Mouse (Mus musculus) adrenal gland, postnatal 36 days (tissue): ENCODE results near the gene Cdh3. TPM values are rescaled to one million over a fixed set of nuclear protein-coding genes. Genes with fewer than 3 reads are reported as not detected.
A peak's percentile ranks its signal among the peaks of the same experiment; 100 is the strongest.
"Not testable (repeated sequence)": the region's sequence is repeated elsewhere in the genome, so short reads cannot be mapped to it uniquely, and the experiment has no call there.

Source experiments
- DNase-seq, 2 experiments: peaks; one replicate each; pipeline ENCODE4 v3.0.0; 2021; ENCODE audit warnings: mixed read lengths in 1 of 2
- total RNA-seq, 2 experiments: library from RNA; stranded (reverse); gene quantifications; 2 replicates each; pipeline ENCODE4 v1.2.3; 2021

The Cdh3 gene
- total RNA-seq, 2 experiments from 2014 or later, result 0.23 to 0.86 TPM

DNA sequence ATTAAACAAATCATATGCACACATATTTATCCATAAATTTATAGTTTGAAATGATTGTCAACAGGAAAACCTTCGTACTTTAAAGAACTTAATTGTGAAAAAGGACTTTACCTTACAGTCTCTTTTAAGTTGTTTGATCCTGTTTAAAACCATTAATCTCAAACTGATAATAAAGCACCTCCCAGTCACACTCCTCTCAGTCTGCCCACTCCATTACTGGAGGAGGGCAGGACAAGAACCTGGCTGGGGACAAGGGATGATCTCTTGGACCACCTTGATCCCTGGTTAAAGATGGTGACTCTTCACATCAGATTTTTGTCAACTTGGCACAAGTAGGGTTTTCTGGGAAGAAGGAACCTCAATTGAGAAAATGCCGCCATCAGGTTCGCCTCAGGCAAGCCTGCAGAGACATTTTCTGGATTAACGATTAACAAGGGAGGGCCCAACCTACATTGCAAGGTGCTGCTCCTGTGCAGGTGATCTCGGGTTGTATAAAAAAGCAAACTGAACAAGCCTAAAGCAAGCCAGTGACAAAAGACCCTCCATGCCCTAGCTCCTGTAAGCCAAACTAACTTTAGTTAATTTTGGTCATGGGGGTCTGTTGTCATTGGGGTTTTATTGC, 61.0 kb downstream of the Cdh3 start:
- DNase-seq, result no peak

GRCm38 (mm10) chr8:106572175-106572574, 61.5 kb downstream of the Cdh3 start:
- not testable (repeated sequence) for DNase-seq

- DNase-seq, result not testable (repeated sequence)
Measured at GRCm38 (mm10) chr8:106573168-106573567, 62.5 kb downstream of the Cdh3 start, which contains the start of gene Gm10073. TSS of gene Gm10073 (minus strand) at chr8:106573461.

DNA sequence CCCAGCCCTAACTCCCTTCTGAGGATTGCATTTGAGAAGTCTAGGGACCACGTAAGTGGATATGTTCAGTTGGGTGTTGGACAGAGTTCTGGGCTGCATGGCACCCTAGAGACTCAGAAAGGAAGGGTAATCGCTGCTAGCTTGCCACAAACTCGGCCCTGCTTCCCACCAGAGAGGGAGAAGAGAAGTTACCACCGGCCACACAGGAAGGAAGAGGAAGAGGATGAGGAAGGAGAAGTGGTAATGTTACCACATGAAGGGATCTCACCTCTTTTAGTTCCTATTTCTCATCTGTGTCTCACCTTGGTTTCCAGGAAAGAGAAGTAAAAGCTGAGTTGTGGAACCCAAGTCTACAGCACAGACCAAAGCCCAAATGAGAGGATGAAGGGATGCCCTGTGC, 63.6 kb downstream of the Cdh3 start:
- DNase-seq, result no peak

GRCm38 (mm10) chr8:106576849-106577555, 66.3 kb downstream of the Cdh3 start:
- peak; percentile 56 to 60 for DNase-seq

DNA sequence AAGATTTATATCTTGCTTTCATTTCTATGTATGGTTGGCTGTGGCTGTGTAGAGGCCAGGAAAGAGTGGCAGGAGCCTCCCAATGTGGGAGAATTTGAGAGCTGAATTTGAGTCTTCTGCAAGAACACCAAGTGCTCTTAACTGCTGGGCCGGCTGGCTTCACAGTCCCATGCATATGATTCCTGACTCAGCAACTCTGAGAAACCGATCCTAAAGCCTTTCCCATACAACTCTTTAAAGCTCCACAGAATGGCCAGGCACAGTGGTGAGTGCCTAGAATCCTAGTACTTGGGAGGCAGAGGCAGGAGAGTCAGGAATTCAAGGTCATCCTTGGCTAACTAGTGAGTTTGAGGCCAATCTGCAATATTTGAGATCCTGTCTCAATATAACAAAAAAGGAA, 68.8 kb downstream of the Cdh3 start:
- DNase-seq, result no peak

DNA sequence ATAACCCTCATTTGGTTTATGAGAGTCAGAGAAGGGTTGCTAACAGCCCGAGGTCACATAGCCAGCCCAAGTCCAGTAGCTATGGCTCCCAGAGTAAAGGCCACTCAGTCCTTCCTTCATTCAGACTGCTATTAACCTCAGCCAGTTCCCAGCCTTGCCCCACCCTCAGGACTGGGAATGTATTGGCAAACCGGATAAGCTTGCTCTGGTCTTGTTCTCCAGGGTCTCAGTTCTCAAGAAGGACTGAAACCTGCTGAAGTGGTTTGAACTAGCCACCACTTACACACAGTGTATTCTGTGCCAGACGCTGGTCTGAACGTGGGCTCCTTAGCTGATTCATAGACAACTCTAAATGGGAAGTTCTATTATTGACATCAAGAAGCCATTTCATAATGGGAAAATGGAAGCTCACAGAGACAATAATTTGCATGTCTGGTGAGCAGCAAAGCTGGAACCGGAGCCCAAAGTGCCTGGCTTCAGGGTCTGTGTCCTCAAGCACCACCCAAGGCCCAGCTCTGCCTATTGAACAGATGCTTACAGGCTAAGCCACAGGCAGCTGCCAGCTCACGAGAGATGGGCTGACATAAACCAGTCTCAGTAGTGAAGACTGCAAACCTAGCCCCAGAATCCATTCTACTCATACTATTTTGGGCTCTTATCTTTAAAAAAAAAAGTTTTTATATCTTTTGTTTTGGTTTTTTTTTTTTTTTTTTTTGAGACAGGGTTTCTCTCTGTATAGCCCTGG, 70.8 kb downstream of the Cdh3 start:
- DNase-seq, result no peak

GRCm38 (mm10) chr8:106584942-106585670, 74.4 kb downstream of the Cdh3 start:
- no peak for DNase-seq

DNA sequence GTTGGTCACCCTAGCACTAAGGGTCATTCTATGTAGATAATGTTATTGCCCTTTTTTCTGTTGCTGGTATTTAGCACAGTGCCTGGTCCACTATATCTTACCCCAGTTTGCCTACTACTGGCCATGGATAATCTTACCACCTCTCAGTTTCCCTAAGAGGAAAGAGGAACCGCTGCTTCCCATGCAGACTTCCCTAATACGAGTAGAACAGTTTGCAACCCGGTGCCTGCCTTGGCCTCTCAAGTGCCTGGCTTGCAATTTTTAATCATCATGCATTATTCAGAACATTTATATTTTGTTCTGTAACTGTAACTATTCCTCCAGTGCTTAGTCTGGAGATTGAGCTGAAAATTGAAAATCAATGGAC, 75.0 kb downstream of the Cdh3 start:
- DNase-seq, result no peak

DNA sequence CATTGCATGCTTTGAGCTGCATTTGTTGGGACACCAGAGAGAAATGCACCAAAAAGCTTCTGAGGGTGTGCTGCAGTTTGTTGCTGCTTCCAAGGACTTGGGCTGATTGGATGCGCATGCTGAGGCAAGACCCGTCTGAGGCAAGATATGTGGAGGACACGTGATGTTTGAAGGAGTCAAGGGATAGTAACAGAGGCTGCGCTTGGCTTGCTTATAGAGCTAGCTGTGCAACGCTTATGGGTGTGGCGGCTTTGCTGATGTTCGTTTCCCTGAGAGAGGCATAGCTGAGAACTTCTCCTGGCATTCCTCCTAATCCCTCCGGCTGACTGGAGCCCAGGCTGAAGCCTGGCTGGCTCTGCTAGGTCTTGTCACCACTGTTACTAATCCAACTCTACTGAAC, 76.2 kb downstream of the Cdh3 start:
- no peak for DNase-seq

DNA sequence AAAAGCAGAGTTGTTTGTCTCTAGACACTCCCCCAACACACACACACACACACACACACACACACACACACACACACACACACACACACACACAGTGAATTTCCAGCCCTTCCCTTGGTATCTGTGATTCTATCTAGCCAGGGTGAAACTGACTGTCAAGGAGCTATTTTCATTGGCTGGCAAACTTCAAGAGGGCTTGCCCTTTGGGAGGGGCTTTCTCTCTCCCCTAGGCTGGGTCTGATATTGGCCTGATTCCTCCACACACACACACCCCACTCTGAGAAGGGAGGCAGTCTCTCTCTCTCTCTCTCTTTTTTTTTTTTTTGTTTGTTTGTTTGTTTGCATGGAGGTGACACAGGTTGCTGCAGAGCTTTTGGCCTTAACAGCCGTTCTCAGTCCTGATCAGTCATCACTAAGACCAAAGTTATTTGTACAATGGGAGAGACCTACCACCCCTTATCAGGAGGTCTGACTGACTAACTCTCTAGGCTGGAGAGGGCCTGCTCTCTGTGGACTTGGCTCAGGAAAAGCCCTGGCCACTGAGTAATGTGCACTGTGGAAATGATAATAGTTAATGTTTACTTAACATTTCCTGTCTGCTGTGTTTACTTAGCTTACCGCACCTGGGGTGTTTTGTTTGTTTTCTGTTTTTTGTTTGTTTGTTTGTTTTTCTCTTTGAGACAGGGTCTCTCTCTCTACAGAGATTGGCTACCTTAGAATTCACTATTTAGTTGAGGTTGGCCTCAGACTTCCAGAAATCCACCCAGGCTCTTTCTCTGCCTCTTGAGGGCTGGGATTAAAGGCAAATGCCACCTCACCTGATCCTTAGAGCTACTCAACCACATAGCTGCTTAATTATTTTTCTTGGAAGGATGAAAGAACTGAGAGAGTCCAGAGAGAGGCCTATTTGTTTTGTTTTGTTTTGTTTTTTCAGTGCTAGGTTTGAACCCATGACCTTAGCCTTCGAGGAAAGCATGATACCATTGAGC, 78.0 kb downstream of the Cdh3 start:
- DNase-seq, result no peak

DNA sequence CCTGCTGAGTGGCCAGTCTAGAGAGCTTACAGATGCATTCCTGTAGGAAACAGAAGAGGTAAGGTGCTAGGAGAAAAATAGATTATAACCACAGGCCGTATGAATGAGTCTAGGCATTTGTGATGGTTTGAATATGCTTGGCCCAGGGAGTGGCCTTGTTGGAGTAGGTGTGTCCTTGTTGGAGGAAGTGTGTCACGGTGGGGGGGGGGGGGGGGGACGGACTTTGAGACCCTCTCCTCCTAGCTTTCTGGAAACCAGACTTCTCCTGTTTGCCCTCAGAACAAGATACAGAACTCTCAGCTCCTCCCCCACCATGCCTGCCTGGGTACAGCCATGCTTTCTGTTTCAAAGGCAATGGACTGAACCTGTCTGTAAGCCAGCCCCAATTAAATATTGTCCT, 81.8 kb downstream of the Cdh3 start:
- DNase-seq, result no peak

DNA sequence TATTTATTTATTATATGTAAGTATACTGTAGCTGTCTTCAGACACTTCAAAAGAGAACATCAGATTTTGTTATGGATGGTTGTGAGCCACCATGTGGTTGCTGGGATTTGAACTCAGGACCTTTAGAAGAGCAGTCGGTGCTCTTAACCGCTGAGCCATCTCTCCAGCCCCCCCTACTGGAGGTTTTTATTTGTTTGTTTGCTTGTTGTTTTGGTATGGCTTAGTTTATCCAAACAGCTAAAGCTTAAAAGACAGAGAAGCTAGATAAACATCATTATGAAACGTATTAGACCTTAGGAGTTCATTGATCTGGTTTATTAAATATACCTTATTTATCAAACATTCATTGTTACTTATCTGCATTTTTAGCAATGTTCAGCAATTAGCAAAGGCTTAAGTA, 84.9 kb downstream of the Cdh3 start:
- not testable (repeated sequence) for DNase-seq

- no peak for DNase-seq
Measured at GRCm38 (mm10) chr8:106597067-106597466, 86.4 kb downstream of the Cdh3 start.

DNA sequence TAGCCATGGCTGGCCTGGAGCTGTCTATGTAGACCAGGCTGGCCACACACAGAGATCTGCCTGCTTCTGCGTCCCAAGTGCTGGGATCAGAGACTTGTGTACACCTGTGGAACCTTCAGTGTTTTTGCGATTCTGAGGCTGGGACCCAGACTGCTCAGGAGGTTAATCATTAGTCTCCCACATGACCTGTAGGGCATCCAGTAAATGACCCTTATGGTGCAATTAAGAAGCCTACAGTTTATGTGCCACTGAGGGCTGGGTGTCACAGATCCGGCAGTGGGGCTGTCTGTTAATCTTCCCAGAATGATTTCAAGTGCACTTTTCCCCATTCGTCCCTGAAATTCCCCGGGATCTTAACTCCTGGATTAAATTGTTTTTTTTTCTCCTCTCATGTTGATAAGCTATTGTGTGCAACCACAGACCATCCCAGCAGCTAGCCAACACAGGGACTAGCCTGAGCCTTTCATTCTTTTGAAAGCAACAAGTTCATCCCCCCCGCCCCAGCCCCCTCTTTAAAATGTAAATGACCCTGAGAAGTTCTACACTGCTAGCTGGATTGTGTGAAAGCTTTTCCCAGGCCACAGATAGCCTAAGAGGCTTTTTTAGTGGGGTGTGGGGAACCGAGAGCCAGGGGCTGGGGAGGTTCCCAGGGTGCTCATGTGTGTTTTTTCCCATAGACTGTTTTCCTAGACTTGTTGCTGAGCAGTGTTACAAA, 88.7 kb downstream of the Cdh3 start:
- no peak for DNase-seq

DNA sequence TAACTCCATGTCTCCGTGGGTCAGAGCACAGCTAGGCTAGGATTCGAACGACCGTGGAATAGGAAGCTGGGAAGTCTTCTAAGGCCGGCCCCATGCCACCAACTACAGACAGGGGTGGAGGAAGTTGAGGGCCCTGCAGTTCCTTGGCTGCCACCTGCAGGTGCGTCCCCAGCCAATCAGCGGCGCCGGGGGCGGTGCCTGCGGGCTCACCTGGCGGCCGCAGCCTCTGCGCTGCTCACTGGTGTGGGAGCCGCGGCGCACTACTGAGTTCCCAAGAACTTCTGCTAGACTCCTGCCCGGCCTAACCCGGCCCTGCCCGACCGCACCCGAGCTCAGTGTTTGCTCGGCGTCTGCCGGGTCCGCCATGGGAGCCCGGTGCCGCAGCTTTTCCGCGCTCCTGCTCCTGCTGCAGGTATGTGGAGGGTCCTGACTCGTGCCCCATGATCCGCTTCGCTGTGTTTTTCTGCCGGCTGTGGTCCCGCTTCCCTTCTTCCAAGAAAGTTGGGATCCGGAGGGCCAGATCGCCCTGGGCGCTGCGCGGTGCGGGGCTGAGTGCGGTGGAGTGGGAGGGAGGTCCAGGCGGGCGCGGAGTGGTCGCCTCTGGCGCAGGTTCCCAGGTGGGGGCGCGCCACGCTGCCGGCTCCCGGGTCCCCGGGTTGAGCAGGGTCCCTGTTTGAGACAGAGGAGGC, 92.6 kb downstream of the Cdh3 start, which contains the start of gene Cdh1:
Gene Cdh1 (plus strand): TSS at position 221 of the 689 bp plus-strand sequence.
- DNase-seq, result peak; percentile 32 to 49

- no peak for DNase-seq
Measured at GRCm38 (mm10) chr8:106603933-106604332, 93.2 kb downstream of the Cdh3 start.

DNA sequence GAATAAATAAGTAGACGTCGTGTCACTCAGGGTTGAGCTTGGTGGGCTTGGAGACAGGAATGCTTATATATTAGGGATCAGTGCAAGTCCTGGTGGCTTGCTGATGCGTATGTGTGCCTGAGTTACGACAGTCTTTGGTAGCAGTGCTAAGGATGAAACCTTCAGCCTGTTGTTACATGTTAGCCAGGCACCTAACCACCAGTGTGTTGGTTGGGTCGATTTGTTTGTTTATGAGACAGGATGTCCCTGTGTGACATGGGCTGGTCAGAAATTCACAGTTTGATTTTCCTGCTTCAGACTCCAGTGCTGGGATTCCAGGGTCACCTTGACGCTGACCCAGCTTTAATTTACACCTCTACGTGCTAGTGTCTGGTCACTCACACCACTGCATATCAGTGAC, 95.0 kb downstream of the Cdh3 start:
- no peak for DNase-seq

- no peak for DNase-seq
Measured at GRCm38 (mm10) chr8:106606121-106606520, 95.4 kb downstream of the Cdh3 start.

- DNase-seq, result no peak
Measured at GRCm38 (mm10) chr8:106606601-106607145, 96.0 kb downstream of the Cdh3 start.
